Mouse (Mus musculus): ENCODE results near the gene Ap3d1.

Gene Ap3d1

GRCm38 (mm10) chr10:80665459-80665858 is 76.6 kb downstream of the Ap3d1 start:
- DNase-seq = no peak

- DNase-seq = no peak
Measured at GRCm38 (mm10) chr10:80665016-80665380, 77.1 kb downstream of the Ap3d1 start.

GRCm38 (mm10) chr10:80664197-80665015 is 77.7 kb downstream of the Ap3d1 start:
- no peak for DNase-seq

GRCm38 (mm10) chr10:80663485-80664196 is 78.4 kb downstream of the Ap3d1 start:
- DNase-seq = no peak

- peak; percentile 82 to 84 for DNase-seq
Measured at GRCm38 (mm10) chr10:80661149-80661548, 80.9 kb downstream of the Ap3d1 start.

- peak; percentile 70 to 77 for DNase-seq
Measured at GRCm38 (mm10) chr10:80659213-80659612, 82.9 kb downstream of the Ap3d1 start.

GRCm38 (mm10) chr10:80658841-80659202 is 83.2 kb downstream of the Ap3d1 start:
- peak; percentile 53 to 60 for DNase-seq

- no peak for DNase-seq
Measured at GRCm38 (mm10) chr10:80658194-80658840, 83.7 kb downstream of the Ap3d1 start.

Data from thymus, postnatal 36 days (tissue).